Mouse (Mus musculus) T-helper 2 cell (primary cell): ENCODE data around the gene Zc3h4.
"Not testable (repeated sequence)": the region's sequence is repeated elsewhere in the genome, so short reads cannot be mapped to it uniquely, and the experiment has no call there.

Source experiments
- in situ Hi-C: fragments of 300-600 bp; cut with MboI, MseI; formaldehyde crosslinking; loops from one replicate; pipeline ENCODE4 v1.15.1; 2025; ENCODE audit warnings: high pct_unique_total_duplicates

The Zc3h4 gene

GRCm38 (mm10) chr7:16400689-16401611 is at the start of gene Zc3h4:
Zc3h4 (plus strand) TSS chr7:16400910.
- in situ Hi-C loops, result no loop called here

DNA sequence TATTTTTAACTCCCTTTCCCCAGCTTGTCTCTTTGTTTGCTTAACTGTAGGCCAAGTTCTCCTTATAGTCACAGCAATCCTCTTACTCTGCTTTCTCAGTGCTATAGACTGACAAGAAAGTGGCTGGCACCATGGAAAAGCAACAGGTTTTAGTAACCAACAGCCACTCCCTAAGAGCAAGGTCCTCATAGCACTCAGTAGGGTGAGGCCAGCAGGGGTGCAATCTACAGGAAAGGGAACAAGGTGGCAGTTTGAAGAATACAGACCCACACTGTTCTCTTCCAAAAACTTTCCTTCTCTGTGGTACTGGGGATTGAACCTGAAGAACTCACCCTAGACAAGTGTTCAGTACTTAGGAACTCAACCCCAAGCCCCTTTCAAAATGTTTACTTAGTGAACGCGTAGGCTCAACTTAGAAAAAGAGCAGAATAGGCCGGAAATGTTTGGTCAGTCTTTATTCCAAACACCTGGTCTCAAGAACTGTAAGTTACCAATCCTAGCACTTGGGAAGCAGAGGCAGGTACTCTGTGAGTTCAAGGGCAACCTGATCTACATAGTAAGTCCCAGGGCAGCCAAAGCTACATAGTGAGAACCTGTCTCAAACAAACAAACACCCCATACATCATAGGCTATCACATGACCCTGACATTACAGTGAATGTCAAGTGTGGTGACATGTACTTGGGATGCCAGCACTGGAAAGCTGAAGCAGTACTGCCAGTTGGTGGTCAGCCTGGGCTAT is 44.7 kb upstream of the Zc3h4 start:
- in situ Hi-C loops, result no loop called here

GRCm38 (mm10) chr7:16357602-16358001 is 43.1 kb upstream of the Zc3h4 start:
- in situ Hi-C loops, result no loop called here

DNA sequence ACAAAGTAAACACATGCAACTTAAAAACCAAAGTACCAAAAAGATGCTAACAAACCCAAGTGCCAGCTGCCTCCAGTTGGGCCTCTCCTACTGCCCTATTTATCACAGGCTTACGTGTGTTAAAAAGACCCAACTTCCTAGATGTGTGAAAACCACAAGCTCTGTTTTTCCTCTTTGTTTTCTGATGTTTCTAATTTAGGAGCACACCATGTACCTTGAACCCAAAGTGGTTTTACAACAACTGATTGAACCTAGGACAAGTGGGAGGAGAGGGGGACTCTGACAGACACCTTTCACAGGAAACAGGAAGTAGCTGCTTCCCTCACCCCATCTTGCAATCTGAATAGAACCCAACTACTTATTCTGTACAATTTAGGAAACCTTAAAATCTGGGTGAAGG is 36.4 kb upstream of the Zc3h4 start:
- in situ Hi-C loops, result no loop called here

GRCm38 (mm10) chr7:16364901-16365500 is 35.7 kb upstream of the Zc3h4 start:
- in situ Hi-C loops, result no loop called here

DNA sequence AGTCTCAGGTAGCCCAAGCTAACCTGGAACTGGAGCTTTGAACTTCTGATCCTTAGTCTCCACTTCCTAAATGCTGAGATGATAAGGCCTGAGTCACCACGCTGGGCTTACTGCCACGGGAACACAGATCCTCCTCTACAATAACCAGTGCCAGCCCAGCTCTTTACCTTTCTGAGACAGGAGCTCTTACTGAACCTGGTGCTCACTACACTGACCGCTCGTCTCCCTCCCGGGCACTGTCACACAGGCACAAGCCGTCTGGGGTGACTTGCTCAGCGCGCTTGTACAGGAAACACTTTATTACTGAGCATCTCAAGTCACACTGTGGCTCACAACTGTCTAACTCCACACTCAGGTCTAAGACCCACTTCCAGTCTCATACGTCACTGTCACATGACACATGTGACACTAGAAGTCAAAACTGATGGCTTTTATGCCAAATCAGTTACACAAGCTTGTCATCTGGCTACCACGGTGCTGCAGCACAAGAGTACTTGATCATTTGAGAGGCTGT is 34.5 kb upstream of the Zc3h4 start:
- in situ Hi-C loops, result no loop called here

DNA sequence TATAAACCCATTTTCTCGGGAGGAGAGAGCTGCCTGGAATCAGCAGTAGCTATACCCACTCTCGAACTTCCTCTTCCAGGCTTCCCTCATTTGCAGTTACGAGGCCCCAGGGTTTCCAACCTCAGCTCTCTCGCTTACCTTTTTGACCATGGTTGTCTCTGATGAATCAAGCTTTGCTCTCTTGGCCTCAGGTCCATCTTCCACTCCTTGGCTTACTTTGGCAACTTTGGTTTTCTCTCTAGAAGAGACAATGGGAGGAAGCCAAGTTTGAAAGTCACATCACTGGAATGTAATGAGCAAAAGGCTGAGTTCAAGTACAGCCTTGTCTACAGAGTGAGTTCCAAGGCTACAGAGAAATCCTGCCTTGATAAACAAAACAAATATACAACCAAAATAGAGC is 34.0 kb upstream of the Zc3h4 start:
- in situ Hi-C loops, result no loop called here

GRCm38 (mm10) chr7:16368835-16369234 is 31.9 kb upstream of the Zc3h4 start:
- in situ Hi-C loops, result no loop called here

GRCm38 (mm10) chr7:16370596-16370995 is 30.1 kb upstream of the Zc3h4 start:
- in situ Hi-C loops, result no loop called here

DNA sequence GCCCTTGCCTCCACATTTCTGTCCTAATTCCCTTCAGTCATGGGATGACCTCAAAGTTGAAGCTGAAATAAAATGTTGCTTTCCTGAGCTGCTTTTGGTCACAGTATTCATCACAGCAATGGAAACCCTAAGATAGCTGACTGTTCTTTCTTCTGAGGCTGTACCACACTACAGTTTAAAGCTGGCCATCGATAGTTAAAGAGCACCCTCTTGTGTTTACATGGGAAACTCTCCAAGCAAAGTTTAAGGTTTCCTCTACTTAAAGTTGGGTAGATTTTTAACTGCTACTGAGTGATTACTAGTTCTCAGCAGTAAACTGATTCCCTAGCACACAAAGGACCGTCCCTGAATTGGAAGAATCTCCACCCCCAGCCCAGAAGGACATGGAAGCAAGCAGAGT is 27.0 kb upstream of the Zc3h4 start:
- in situ Hi-C loops, result no loop called here

DNA sequence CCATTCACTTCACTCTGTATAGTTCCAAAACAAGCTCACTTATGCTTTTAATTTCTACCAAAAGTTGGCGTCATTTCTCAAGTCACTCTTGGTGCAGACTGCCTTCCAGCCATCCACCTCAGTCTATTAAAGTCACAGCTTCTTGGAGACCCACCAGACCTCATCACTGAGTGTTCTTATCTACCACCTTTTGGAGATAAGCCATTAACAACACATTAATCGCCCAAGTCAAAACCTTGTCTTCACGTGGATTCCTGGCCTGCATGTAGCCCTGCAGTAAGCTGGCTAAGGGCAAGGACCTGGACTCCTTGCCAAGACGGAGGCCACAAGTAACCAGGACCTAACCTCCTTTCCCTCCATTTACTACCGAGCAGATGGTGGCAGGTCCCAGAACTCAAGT is 25.7 kb upstream of the Zc3h4 start:
- in situ Hi-C loops, result no loop called here

GRCm38 (mm10) chr7:16376505-16376904 is 24.2 kb upstream of the Zc3h4 start:
- in situ Hi-C loops, result no loop called here

DNA sequence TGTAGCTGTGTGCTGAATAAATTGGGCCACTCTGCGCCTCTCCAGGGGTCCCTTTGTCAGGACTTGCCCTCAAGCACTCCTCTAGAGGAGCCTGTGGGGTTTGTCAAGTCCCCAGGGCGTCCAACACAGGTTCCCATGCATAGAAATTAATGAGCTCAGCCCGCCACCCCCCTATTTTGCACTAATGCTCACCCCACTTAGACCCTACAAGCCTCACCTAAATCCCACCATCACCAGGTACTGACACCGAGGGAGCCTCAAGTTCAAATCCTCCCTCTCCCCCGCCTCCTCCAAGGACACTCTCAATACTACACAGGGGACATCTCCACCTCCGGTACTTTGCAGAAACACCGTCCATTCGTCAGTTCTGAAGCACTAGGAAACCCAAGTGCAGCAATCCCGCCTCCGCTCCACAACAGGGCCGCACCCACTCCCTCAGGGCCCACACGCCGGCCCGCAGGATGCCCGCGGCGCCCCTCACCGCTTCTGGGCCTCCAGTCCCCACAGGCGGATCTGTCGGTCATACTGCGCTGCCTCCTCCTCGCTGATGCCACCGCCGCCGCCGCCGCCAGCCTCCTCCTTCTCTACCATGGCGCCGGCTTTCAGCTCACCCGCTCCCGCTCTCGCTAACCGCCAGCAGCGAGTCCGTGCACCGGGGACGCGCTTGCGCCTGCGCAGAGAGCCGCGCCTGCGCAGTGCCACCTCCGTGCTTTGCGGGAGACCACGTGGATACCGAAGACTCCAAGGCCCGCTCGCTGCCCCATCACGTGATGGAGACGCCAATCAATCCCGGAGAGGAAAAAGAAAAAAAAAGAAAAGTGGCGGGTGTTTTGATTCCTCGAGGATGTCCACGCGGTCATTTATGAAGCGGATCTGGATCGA is 13.3 kb upstream of the Zc3h4 start, which contains the start of gene Sae1:
Gene Sae1, minus strand, starts transcription at position 647 of the 882 bp plus-strand sequence.
- in situ Hi-C loops, result no loop called here

GRCm38 (mm10) chr7:16389942-16390341 is 10.8 kb upstream of the Zc3h4 start:
- in situ Hi-C loops, result not testable (repeated sequence)

DNA sequence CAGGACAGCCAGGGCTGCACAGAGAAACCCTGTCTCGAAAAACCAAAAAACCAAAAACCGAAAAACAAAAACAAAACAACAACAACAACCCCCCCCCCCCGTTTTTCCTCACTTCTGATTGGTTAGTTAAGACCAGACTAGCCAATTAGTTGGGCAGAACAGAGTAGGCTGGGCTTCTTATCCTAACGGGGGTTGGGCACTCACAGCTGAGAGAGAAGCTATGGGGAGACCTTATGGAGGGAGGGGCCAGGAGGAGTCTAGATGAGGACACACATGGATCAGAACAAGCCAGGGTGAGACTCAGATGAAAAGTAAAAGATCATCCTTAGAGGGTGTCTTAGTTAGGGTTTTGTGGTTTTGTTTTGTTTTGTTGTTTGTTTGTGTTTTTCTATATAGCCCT is 7.8 kb upstream of the Zc3h4 start:
- in situ Hi-C loops, result no loop called here

GRCm38 (mm10) chr7:16395944-16396343 is 4.8 kb upstream of the Zc3h4 start:
- in situ Hi-C loops, result loop anchor here (5.0 kb wide), 1 partner anchor 104 kb away; no protein-coding TSS in a partner anchor

DNA sequence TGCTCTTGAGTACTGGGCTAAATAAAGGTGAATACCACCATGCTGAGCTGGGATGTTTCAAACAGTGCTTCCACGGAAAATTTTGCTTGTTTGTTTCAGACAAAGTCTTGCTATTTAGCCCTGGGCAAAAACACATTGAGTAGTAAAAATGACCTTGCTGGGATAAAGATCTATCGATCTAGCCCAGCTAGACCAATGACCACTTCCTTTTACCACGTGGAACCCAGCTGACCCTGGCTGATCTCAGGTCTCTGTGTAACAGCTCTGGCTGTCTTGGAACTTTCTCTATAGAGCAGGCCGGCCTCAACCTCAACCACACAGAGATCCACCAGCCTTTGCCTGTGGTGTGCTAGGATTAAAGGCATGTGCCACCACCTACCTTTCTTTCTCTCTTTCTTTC is 3.2 kb upstream of the Zc3h4 start:
- in situ Hi-C loops, result loop anchor here (5.0 kb wide), 1 partner anchor 105 kb away; no protein-coding TSS in a partner anchor

DNA sequence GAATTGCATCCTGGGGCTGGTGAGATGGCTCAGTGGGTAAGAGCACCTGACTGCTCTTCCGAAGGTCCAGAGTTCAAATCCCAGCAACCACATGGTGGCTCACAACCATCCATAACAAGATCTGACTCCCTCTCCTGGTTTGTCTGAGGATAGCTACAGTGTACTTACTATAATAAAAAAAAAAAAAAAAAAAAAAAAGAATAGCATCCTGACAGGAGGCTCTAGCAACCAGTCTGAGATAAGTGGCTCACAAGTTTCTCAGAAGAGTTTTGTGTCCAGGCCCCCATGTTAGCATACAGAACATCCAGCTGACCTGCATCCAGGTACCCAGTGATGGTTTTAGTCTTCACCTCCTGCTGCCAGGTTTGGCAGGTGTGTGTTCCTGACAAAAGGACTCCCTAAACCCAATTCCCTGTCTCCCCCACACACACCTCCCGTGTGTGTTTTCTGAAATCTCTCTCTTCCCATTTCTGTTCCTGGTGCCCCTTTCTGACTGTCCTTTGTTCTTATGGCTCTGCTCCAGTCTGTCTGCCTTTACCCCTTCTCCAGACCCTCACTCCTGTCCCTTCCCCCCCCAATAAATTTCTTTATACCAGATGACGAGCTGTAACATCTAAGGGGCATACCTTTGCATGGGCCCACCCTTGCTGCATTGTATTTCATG is 2.2 kb upstream of the Zc3h4 start:
- in situ Hi-C loops, result loop anchor here (5.0 kb wide), 1 partner anchor 106 kb away; no protein-coding TSS in a partner anchor

DNA sequence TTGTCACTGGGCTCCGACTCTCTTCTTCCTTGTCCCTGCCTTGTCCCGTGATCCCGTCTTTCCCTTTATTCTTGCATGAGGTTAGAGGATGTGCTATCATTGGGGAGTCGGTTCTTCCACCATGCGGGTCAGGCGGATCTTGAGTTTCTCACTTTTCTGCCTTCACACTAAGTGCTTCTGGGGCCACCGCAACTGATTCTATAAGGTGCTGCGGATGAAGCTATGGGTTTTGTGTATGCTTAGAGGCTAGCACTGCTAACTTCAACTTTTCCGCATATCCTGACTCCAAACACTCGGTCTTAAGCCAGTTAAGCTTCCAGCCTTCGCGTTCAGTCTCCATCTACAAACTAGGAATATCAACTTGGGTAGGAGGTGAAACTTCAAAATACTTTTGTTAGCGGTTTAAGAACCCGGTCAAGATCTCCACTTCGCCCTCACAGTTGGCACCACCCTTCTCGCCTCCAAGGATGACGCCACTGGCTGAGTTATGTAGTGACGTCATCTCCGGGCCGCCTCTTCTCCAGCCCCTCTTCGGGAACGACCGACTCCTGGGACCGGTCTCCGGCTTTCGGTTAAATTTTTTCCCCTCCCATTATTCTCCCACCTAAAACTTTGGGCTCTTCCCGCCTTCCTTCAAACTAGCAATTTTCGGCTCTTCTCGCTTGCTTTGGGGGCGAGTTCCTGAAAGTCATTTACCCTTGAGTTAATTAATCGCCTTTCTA is 1.5 kb upstream of the Zc3h4 start:
- in situ Hi-C loops, result loop anchor here (5.0 kb wide), 1 partner anchor 107 kb away; no protein-coding TSS in a partner anchor
